Mouse (Mus musculus) brain, embryonic 14.5 days (tissue): Measurements from ENCODE around the gene P2ry10. TPM values are rescaled to one million over a fixed set of nuclear protein-coding genes. Genes with fewer than 3 reads are reported as not detected.
"Not testable (repeated sequence)": the region's sequence is repeated elsewhere in the genome, so short reads cannot be mapped to it uniquely, and the experiment has no call there.

Source experiments
- DNase-seq: peaks from one replicate; pipeline ENCODE4 v3.0.0-alpha.2; 2011; ENCODE audit warnings: low read depth
- CTCF ChIP-seq: fragments of 200-500 bp; IDR thresholded peaks from 2 replicates; pipeline ENCODE4 v1.5.1; 2012; ENCODE audit warnings: inconsistent platforms, mild to moderate bottlenecking, moderate library complexity, borderline replicate concordance; ENCODE audit not compliant: insufficient read depth, insufficient read length; ENCODE audit errors: extremely low read depth
- POLR2A ChIP-seq: fragments of 200-500 bp; IDR thresholded peaks from 2 replicates; pipeline ENCODE4 v1.6.1; 2012; ENCODE audit warnings: mild to moderate bottlenecking, inconsistent platforms, borderline replicate concordance; ENCODE audit not compliant: poor library complexity, insufficient read depth, insufficient read length, severe bottlenecking; ENCODE audit errors: extremely low read depth
- polyA plus RNA-seq: library from polyadenylated mRNA; depleted of rRNA; stranded (reverse); fragments of >200 nt; gene quantifications from 2 replicates; pipeline ENCODE4 v1.2.3, GENCODE M21; 2012; rRNA removed

The P2ry10 gene
- polyA plus RNA-seq = not detected in 2 replicates

DNA sequence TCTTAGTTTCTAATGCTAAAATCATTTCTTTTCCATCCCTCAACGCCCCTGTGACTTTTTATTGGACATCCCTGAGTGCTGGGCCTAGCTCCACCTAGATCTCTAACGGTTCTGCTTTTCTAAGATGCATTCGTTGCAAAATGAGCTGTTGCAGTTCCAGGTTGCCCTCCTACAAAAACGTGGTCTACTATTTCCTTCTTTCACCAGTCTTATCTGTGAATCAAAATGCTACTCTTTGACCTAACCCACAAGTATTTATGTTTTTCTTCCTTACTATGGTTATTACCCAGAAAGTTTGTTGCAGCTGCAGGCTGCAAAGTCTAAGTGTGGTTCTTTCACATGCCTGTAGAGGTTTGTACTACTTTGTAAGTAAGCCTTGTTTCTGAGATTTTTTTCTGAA, at the start of gene P2ry10:
TSS of gene P2ry10 (plus strand) at position 316 of the 400 bp plus-strand sequence.
- DNase-seq = no peak

DNA sequence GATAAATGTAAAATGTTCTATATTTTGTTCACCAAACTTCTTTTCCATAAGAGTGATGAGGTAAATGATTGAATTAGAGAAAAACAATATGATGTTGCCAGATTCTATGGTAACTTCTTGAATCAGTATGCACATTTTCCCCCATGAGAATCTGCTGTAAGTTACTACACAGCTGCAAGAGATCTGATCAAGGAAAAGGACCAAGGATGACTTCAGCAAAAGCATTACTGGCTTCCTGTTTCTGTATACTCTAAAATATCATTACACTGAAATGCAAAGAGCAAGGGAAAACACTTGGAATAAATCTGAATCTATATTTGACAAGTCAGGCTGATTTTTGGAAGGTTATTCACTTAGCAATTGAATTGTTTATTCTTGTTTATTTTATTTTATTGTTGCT, 49.1 kb upstream of the P2ry10 start:
- TF ChIP-seq CTCF (no peak), POLR2A (no peak)
- DNase-seq = no peak

More for the DNA sequence above, at the start of gene P2ry10:
- TF ChIP-seq POLR2A (no peak), CTCF (no peak)

DNA sequence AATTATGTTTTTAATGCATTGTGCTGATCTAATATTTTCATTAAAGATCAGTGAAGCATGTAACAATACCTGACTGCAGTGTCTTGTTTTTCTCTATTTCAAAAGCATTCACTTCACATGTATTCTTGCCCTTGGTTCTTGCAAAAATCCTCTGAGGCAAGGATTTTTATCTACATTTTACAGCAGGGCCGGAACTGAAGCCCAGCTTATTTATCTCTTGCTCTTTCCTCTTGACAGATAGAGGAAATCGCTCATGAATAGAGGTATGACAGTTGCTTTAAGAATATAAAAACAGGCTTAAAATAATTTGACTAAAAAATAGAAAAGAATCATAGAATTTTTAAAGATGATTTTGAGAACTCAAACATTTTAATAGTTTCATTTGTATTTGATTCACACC, 48.7 kb upstream of the P2ry10 start:
- DNase-seq = peak; percentile 1
- no peak for TF ChIP-seq POLR2A
- no peak for TF ChIP-seq CTCF

DNA sequence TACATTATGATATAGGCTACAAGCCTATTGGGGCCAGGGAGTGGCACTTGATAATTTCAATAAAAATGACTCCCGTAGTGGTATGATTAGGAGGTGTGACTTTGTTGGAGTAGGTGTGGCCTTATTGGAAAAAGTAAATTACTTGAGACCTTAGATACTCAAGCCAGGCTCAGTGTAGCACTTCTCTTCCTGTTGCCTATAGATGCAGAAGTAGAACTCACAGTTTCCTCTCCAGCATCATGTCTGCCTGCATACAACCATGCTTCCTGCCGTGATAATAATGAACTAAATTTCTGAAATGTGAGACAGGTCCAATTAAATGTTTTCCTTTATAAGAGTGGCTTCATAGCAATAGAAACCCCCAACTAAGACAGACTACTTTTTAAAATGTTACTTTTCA, 45.9 kb upstream of the P2ry10 start:
- no peak for DNase-seq
- TF ChIP-seq CTCF (no peak), POLR2A (no peak)

DNA sequence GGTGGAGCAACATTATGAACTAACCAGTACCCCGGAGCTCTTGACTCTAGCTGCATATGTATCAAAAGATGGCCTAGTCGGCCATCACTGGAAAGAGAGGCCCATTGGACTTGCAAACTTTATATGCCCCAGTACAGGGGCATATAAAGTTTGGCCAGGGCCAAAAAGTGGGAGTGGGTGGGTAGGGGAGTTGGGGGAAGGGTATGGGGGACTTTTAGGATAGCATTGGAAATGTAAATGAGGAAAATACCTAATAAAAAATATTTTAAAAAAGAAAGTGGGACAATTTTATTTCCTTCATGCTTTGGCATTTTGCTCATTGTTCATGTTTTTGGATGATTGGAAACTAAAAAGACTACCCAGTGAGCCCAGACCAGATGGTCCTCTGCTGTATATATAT, 4.9 kb upstream of the P2ry10 start:
- DNase-seq = not testable (repeated sequence)

DNA sequence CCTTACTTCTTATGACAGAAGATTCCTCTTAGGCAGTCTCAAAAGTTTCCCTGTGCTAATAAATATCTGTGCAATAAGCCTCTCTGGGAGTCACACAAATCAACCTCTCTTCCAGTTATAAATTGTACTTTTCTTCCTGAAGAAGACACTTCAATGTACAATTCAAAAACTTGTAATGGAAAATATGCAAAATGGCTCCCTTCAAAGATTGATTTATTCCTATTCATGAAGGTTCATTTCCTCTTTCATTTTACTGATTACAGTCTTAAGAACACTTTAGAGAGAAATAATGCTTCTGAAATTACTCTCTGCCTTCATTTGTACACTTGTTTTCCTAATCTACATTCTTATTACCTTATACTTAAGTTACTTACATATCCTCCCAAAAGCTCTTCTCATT, 4.0 kb upstream of the P2ry10 start:
- no peak for TF ChIP-seq CTCF
- TF ChIP-seq POLR2A = no peak
- no peak for DNase-seq

DNA sequence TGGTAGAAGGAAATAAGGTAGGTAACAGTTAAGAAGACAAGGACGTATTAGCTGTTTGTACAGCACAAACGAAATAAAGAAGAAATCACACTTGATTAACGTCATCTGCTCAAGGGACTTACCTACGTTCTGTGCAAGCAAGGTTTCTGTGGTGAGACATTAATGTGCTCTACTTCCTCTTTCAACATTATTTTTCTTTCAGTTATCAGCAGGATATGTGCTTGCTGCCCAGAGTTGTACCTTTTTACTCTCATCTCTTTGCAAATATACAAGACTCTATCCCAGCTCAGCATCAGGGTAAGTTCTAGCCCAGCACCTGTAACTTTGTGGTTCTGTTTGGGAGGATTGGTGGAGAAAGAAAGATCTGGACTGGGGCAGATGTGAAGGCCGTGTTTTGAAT, 839 bp downstream of the P2ry10 start:
- no peak for DNase-seq
- TF ChIP-seq POLR2A = no peak
- no peak for TF ChIP-seq CTCF

DNA sequence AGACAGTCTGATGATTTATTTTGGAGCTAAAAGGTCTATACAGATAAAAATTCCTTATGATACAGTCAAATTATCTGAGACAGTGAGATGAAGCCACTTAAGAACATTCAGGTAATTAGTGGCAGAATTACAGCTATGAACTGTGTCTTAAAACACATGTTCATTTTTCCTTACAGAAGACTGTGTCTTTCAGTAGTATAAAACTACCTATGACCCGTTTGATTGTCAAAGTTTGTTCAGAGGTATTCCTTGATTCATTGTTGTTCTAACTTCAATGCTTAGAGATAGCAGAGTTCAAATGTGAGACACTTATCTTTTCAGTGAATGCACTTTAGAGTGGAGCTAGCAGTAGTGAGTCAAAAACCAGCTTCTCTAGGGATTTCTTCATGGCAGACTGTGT, 1.6 kb downstream of the P2ry10 start:
- no peak for DNase-seq
- TF ChIP-seq POLR2A (no peak), CTCF (no peak)

DNA sequence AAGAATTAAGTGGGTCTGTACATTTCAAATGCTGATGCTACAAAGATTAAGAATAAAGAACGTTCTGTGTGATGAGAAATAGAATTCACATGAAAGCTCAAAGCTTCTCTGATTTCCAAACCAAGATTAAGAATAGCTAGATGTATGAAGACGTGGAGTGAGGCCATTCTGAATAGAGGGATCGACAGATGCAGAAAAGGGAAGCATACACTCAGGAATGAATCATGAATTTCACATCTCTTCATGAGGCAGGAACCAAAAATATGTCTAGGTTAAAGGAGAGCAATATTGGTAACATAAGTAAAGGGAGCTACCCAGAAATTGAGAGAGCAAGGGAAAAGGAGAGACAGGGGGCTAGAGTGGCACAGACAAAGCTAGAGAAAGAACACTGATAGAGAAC, 7.3 kb downstream of the P2ry10 start:
- no peak for DNase-seq
- TF ChIP-seq CTCF (no peak), POLR2A (no peak)

DNA sequence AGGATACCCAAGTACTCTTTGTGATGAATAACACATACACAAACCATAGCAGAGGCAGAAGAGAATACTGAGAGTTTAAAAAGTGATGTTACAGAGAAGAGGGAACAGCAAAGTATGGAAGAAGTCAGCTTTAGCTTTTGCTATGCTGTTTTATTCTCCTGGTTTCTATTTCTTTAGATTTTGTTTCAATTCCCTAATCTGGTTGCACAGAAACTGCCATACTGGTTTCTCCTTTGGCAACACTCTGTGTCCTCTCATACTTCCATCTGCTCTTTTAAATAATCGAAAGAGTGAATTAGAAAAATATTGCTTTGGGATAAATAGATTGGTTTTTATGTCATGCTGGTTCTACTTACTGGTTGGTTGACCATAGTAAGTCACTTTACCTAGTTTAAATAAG, 28.0 kb downstream of the P2ry10 start:
- DNase-seq = no peak
- no peak for TF ChIP-seq POLR2A
- TF ChIP-seq CTCF = no peak

DNA sequence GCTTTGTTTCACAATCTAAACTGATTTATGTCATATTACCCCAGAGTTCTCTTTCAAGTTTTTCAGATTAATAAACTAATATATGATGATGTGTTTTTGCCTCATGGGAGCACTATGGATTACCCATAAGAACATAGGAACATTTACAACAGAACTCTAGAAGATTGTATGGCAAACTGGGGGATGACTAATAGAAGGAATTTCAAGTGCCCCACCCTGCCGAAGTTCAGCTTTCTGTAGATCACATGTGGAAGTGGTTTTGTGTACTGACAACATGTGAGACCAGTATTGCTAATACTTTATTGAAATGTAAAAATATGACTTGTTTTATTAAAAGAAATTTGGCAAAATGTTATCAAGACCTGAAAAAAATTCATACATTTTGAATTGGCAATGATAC, 28.7 kb downstream of the P2ry10 start:
- TF ChIP-seq POLR2A (no peak), CTCF (no peak)
- no peak for DNase-seq

DNA sequence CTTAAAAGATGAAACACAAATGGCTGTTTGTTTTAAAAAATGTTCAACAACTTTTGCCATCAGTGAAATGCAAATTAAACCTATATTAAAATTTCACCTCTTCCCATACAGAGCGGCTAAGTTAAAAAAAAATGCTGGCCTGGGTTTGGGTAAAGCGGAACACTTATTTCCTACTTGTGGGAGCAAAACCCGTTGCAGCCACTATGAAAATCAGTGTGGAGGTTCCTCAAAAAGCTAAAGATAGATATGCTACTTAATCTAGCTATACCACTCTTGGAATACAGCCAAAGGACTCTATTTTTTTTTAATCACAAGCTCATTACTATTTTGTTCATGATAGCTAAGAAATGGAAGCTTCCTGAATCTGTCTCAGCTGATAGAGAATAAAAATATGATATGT, 54.9 kb downstream of the P2ry10 start:
- TF ChIP-seq POLR2A (no peak), CTCF (no peak)
- no peak for DNase-seq

DNA sequence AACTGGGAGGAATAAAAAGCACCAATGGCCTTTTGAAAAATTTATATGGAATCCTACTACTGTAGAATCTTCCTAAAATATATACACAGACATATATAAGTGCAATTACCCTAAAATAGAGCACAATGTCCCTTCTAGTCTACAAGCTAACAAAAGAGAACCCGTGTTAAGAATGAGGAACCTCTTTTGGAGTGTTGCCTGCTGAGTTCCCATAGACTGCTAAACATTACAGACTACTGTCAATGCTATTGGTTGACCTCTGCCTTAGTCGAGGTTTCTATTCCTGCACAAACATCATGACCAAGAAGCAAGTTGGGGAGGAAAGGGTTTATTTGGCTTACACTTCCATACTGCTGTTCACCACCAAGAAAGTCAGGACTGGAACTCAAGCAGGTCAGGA, 55.6 kb downstream of the P2ry10 start:
- no peak for TF ChIP-seq CTCF
- no peak for TF ChIP-seq POLR2A
- DNase-seq = no peak

DNA sequence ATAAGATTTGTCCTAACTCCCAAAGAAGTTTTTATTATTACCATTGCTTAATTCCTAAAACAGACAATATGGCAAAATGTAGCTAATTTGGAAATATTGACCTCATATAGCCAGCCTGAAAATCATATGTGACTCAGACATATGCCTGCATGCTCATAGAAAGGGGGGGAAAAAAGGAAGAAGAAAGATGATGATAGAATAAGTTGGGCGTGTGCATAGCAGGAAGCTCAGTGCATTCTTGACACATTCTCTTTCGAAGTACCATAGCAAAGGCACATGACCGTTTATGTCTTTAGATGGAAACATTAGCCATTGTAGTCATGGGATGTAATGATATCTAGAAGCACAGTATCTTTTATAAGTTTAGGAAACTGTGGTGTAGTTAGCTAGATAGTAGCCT, 60.4 kb downstream of the P2ry10 start, which contains the start of gene P2ry10b:
TSS of gene P2ry10b (plus strand) at position 247 of the 400 bp plus-strand sequence.
- TF ChIP-seq CTCF = no peak
- no peak for TF ChIP-seq POLR2A
- DNase-seq = no peak

DNA sequence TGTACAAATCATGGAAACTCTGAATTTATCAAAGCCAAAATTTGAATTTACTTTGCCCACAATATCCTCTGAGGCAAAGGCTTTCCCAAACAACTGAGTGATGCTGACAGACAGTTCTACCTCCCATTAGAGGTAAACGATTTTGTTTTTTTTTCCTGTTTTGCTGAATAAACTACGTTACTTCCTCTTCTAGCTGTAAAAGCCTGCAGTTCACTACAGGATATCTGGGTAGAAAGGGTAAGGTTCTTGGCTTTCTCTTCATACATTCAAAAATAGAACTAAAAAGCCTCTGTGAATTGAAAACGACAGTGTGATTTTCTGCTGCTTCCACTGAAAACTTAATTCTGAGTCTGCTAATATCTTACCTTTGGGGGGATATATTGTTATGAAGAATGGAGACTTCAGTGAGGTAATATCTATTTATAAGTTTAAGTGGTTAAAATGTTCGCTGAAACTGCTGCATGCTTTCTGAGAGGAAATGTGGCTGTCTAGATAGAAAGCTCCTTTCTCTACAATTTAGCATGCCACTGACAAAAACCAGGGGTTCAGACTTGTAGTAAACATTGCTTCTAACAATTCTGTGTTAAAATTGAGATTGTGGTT, 61.2 kb downstream of the P2ry10 start:
- DNase-seq = no peak
- TF ChIP-seq POLR2A = no peak
- no peak for TF ChIP-seq CTCF

DNA sequence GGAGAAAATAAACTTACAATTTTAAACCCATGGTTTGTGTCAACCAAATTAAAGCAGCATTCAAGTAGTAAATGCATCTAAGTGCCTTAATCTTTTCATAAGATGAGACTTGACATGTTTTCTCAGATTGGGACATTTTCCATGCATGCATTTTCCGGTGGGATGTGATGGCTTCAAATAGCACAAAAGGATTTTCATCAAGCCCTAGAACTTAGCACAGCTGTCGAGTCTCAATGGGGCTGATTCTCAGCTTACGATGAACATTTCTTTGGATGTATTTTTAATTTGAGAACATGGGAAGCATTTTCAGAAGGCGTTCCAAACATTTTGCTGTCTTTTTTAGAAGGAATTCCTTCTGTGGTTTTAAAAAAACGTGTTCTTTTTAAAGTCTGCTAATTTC, 61.7 kb downstream of the P2ry10 start:
- TF ChIP-seq POLR2A (no peak), CTCF (no peak)
- peak; percentile 34 for DNase-seq
